Mouse (Mus musculus): ENCODE data around the gene Nfasc. TPM values are rescaled to one million over a fixed set of nuclear protein-coding genes. Genes with fewer than 3 reads are reported as not detected.

Nfasc gene
- polyA plus RNA-seq, 1 experiment from 2014 or later: 1.7 TPM

DNA sequence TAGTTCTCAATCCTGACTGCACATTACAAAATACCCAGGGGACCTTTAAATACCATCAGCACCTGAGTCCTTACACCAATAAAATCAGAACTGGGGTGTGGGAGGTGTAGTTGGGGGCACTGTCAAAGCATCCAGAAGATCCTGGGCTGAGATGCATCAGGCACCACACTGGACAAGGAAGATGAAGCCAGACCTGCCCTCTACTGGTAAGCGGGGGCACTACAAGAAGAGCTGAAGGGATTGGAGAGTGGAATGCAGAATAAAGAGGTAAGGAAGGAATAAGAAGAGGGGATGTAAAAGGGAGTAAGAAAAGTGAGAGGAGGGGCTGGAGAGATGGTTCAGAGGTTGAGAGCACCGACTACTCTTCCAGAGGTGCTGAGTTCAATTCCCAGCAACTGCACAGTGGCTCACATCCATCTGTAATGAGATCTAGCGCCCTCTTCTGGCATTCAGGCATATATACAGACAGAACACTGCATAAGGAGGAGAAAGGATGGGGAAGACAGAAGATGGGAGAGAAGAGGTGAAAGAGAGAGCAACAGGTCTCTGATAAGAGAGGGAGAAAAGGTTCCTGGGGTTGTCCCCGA lies 132.5 kb downstream of the Nfasc start:
- no peaks in the 10 kb centered on the region for H3K36me3 ChIP-seq
- 35% methylated on average over 4 of the region's 4 CpGs for WGBS
- ATAC-seq (ENCODE audit: insufficient number of reproducible peaks, insufficient read depth, low FRiP score, low TSS enrichment, low read depth): no peak

DNA sequence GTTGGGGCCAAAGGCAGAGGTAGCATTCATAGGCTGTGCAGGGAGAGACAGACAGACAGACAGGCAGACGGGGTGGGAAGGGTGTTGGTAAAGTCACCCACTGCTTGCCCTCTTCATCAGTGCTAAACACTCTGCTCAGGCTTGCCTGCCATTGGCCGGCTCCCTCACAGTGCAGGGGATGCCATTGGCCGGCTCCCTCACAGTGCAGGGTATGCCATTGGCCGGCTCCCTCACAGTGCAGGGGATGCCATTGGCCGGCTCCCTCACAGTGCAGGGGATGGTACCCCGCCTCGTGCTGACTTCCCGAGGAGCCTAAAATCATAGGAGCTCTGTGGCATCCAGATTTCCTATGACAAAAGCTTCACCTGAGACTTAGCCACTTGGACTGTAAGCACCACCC lies 139.4 kb downstream of the Nfasc start:
- Histone ChIP-seq H3K9ac (no peak overlapping the region), H3K9me3 (no peaks in the 10 kb centered on the region), H3K27ac (no peak overlapping the region), H3K4me3 (no peak overlapping the region), H3K4me2 (no peak overlapping the region), H3K36me3 (no peaks in the 10 kb centered on the region), H3K27me3 (no peaks in the 10 kb centered on the region), H3K4me1 (no peaks in the 10 kb centered on the region)
- WGBS: 47% methylated on average over 8 of the region's 8 CpGs
- no peak for ATAC-seq (ENCODE audit: insufficient number of reproducible peaks, insufficient read depth, low FRiP score, low TSS enrichment, low read depth)

More for the DNA sequence above, 132.5 kb downstream of the Nfasc start:
- Histone ChIP-seq H3K27me3 (no peaks in the 10 kb centered on the region), H3K4me1 (no peaks in the 10 kb centered on the region), H3K27ac (no peak overlapping the region), H3K9ac (no peak overlapping the region), H3K4me2 (no peak overlapping the region), H3K4me3 (no peak overlapping the region), H3K9me3 (no peaks in the 10 kb centered on the region)

GRCm38 (mm10) chr1:132598024-132598423 lies 143.6 kb downstream of the Nfasc start:
- H3K4me2 ChIP-seq: no peak overlapping the region
- no peak for ATAC-seq (ENCODE audit: insufficient number of reproducible peaks, insufficient read depth, low FRiP score, low TSS enrichment, low read depth)
- peaks cover 12% of the 10 kb centered on the region; the same call in 1 of the 2 replicates for H3K27me3 ChIP-seq
- no peaks in the 10 kb centered on the region for H3K9me3 ChIP-seq
- H3K9ac ChIP-seq: no peak overlapping the region
- no peaks in the 10 kb centered on the region for H3K36me3 ChIP-seq
- no peaks in the 10 kb centered on the region for H3K4me1 ChIP-seq
- no peak overlapping the region for H3K4me3 ChIP-seq
- WGBS: 85% methylated on average over 5 of the region's 5 CpGs
- no peak overlapping the region for H3K27ac ChIP-seq

DNA sequence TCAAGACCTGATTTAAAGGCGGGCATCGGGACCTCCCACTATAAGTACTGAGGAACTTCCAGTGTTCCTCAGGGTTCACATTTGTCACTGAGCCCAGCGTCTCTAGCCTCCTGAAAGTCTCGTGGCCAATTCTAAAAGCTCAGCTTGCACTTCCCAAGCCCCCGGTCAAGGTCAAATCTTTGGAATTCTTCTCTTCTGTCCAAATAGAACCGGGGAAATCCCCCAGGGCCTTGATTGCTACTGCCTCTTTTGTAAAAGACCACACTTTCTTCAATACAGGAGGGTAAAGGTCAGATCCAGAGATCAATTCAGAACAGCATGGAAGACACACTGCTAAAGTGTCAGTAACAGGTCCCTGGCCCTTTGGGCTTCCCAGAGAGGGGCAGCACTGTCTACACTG lies 145.9 kb downstream of the Nfasc start:
- Histone ChIP-seq H3K27ac (no peak overlapping the region), H3K4me3 (no peak overlapping the region), H3K4me1 (no peaks in the 10 kb centered on the region), H3K9ac (no peak overlapping the region), H3K36me3 (no peaks in the 10 kb centered on the region), H3K4me2 (no peak overlapping the region), H3K9me3 (no peaks in the 10 kb centered on the region), H3K27me3 (peaks cover 12% of the 10 kb centered on the region; the same call in 1 of the 2 replicates)
- ATAC-seq (ENCODE audit: insufficient number of reproducible peaks, insufficient read depth, low FRiP score, low TSS enrichment, low read depth): no peak
- 41% methylated on average over 6 of the region's 6 CpGs for WGBS

- Histone ChIP-seq H3K27ac (no peak overlapping the region), H3K4me3 (no peak overlapping the region), H3K9ac (0 out of 2 replicates have a peak overlapping the region, but pooled peaks have one; percentile 32), H3K36me3 (no peaks in the 10 kb centered on the region), H3K4me2 (no peak overlapping the region), H3K4me1 (no peaks in the 10 kb centered on the region), H3K9me3 (no peaks in the 10 kb centered on the region), H3K27me3 (peaks cover 12% of the 10 kb centered on the region; the same call in 1 of the 2 replicates)
- 12% methylated on average over 4 of the region's 4 CpGs for WGBS
- no peak for ATAC-seq (ENCODE audit: insufficient number of reproducible peaks, insufficient read depth, low FRiP score, low TSS enrichment, low read depth)
Observed at GRCm38 (mm10) chr1:132594587-132594986, 147.0 kb downstream of the Nfasc start.

DNA sequence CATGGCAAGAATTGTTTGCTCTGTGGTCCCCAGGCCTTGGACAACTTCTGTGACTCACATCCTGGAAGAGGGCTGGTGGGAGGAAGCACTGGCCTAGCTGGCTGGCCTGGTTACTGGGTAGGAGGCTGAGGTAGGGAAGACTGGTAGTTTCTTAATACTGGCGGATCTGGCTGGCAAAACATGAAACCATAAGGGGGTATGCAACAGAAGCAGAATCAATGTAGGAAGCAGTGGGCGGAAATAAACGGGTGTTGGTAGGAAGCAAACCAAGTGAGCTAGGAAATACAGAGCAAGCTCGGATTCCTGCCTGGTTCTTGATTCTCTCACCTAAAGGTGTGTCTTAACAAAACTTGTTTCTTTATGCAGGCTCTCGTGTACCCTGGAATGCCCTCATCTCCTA lies 149.5 kb downstream of the Nfasc start:
- Histone ChIP-seq H3K27ac (no peak overlapping the region), H3K4me3 (no peak overlapping the region), H3K9me3 (no peaks in the 10 kb centered on the region), H3K4me2 (no peak overlapping the region), H3K9ac (no peak overlapping the region), H3K36me3 (no peaks in the 10 kb centered on the region), H3K27me3 (peaks cover 12% of the 10 kb centered on the region; the same call in 1 of the 2 replicates), H3K4me1 (no peaks in the 10 kb centered on the region)
- ATAC-seq (ENCODE audit: insufficient number of reproducible peaks, insufficient read depth, low FRiP score, low TSS enrichment, low read depth): no peak
- 81% methylated on average over 5 of the region's 5 CpGs for WGBS

DNA sequence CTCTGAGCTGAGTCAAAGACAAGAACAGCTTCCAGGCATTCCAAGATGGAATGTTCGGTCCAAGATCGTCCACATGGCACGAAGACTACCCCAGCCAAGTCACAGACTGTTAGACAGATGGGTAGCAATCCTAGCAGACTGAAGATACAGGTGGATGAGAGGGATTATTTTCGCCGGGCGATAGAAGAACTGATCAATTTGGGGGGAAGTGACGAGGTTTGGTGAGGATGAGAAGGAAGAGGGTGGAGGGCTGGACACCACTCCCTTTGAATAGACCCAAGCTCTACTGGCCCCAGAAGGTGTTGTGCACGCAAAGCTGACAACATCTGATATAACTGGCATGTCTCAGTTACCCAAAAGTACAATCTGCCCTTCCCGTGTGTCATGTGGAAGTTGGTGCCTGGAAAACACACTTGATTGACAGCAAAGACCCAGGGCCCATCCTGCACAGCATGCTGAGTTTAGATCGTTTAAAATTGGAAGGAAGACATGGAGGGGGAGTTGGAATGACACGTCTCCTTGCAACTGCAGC lies 150.1 kb downstream of the Nfasc start:
- 78% methylated on average over 11 of the region's 11 CpGs for WGBS
- Histone ChIP-seq H3K27me3 (peaks cover 6% of the 10 kb centered on the region; the same call in 1 of the 2 replicates), H3K9me3 (no peaks in the 10 kb centered on the region), H3K4me1 (no peaks in the 10 kb centered on the region), H3K9ac (no peak overlapping the region), H3K4me3 (no peak overlapping the region), H3K36me3 (no peaks in the 10 kb centered on the region), H3K4me2 (no peak overlapping the region), H3K27ac (no peak overlapping the region)
- no peak for ATAC-seq (ENCODE audit: insufficient number of reproducible peaks, insufficient read depth, low FRiP score, low TSS enrichment, low read depth)

- no peak overlapping the region for H3K9ac ChIP-seq
- no peaks in the 10 kb centered on the region for H3K27me3 ChIP-seq
- no peak overlapping the region for H3K27ac ChIP-seq
- no peak for ATAC-seq (ENCODE audit: insufficient number of reproducible peaks, insufficient read depth, low FRiP score, low TSS enrichment, low read depth)
- H3K4me2 ChIP-seq: no peak overlapping the region
- no peaks in the 10 kb centered on the region for H3K36me3 ChIP-seq
- 41% methylated on average over 15 of the region's 15 CpGs for whole genome bisulfite sequencing
- no peak overlapping the region for H3K4me3 ChIP-seq
- no peaks in the 10 kb centered on the region for H3K9me3 ChIP-seq
- peaks cover 20% of the 10 kb centered on the region for H3K4me1 ChIP-seq
Observed at GRCm38 (mm10) chr1:132586679-132587201, 154.9 kb downstream of the Nfasc start.

GRCm38 (mm10) chr1:132585376-132585775 lies 156.2 kb downstream of the Nfasc start:
- 56% methylated on average over 4 of the region's 4 CpGs for WGBS
- Histone ChIP-seq H3K9ac (no peak overlapping the region), H3K27me3 (no peaks in the 10 kb centered on the region), H3K36me3 (no peaks in the 10 kb centered on the region), H3K9me3 (no peaks in the 10 kb centered on the region), H3K27ac (no peak overlapping the region), H3K4me3 (no peak overlapping the region), H3K4me2 (no peak overlapping the region), H3K4me1 (peaks cover 26% of the 10 kb centered on the region)
- no peak for ATAC-seq (ENCODE audit: insufficient number of reproducible peaks, insufficient read depth, low FRiP score, low TSS enrichment, low read depth)

GRCm38 (mm10) chr1:132582998-132583604 lies 158.5 kb downstream of the Nfasc start:
- no peaks in the 10 kb centered on the region for H3K27me3 ChIP-seq
- no peak overlapping the region for H3K4me3 ChIP-seq
- 84% methylated on average over 18 of the region's 18 CpGs for WGBS
- peaks cover 27% of the 10 kb centered on the region for H3K4me1 ChIP-seq
- no peak overlapping the region for H3K4me2 ChIP-seq
- no peaks in the 10 kb centered on the region for H3K9me3 ChIP-seq
- no peaks in the 10 kb centered on the region for H3K36me3 ChIP-seq
- H3K9ac ChIP-seq: no peak overlapping the region
- peak overlapping the region; percentile 65 for H3K27ac ChIP-seq
- no peak for ATAC-seq (ENCODE audit: insufficient number of reproducible peaks, insufficient read depth, low FRiP score, low TSS enrichment, low read depth)

DNA sequence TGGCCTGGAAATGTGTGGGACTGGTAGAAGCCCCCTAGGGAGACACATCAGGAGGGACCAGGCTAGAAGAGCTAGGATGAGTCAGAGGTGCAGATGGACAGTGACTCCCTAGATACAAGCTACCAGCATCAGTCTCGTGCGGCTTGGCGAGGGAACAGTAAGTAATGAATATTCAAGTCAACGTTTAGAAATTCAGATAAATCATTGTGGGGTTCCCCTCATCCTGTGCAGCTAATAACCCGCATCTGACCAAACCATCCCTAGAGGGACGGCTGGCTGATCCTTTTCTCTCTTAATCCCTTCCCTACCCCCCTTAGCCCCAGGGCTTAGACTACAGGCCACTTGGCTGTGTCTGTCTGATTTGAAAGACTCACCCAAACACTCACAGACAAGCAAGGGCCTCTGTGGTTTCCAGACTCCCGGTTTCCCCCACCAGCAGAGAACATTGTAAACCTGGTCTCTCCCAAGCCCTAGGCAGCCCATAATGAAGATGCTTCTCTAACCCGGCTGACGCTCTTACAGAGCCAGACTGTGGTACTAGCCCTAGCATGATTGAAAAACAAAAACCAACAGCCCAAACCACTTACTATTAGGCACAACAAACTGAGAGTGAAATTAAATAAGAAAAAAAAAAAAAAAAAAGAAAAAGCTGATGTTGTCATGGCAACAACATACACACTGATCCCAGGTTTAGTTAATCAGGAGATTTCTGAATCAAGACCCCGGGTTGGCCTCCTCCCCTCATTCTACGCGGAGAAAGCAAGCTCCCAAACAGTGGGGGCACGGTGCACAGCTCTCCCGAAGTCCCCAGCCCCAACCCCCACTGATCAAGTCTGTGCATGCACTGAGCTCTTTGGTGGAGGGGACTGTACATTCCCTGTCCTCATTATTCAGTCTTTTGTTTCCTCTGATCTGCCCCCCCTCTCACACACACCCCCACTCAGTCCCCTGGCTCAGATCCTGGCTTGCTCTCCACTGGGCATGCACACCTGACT lies 159.5 kb downstream of the Nfasc start:
- Histone ChIP-seq H3K9ac (peak overlapping the region; percentile 32; the same call in 1 of the 2 replicates), H3K4me1 (peaks cover 27% of the 10 kb centered on the region), H3K4me2 (0 out of 2 replicates have a peak overlapping the region, but pooled peaks have one; percentile 3), H3K27ac (peak overlapping the region; percentile 65), H3K4me3 (no peak overlapping the region), H3K27me3 (no peaks in the 10 kb centered on the region), H3K36me3 (no peaks in the 10 kb centered on the region), H3K9me3 (no peaks in the 10 kb centered on the region)
- 0 out of 2 replicates have a peak, but pooled peaks have one; percentile 38 for ATAC-seq (ENCODE audit: insufficient number of reproducible peaks, insufficient read depth, low FRiP score, low TSS enrichment, low read depth)
- WGBS: 28% methylated on average over 14 of the region's 14 CpGs
